Mouse (Mus musculus): ENCODE results near the gene Mroh2b. TPM values are rescaled to one million over a fixed set of nuclear protein-coding genes. Genes with fewer than 3 reads are reported as not detected.

The Mroh2b gene
- not detected in 2 replicates for polyA plus RNA-seq (2015; fragmentation: Nextera tagmentation; extraction: Ambion mirVana)

DNA sequence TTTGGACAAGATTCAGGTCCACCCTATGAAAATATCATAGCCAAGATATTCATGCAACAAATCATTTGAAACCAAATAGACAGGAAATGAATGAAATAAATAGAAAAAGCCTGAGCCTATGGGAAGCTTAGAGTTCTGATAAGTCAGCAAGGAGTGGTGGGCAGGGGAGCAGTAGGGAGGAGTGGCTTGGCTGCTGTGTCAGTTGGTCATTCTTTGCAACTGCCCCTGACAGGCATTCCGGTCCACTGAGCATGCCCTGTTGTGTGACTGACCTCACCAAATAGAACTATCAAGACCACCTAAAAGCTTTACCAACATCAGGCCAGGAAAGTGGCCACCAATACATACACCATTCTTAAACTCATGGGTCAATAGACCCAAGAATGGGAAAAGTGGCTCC, at the start of gene Mroh2b:
Gene Mroh2b, plus strand, starts transcription at position 301 of the 400 bp plus-strand sequence.
- Histone ChIP-seq H3K4me3 (replicated peaks) (no peak within 1 kb of the TSS), H3K4me2 (replicated peaks) (no peak within 1 kb of the TSS), H3K4me1 (replicated peaks) (0 out of 2 replicates have a peak, but pooled peaks cover 4% of the 10 kb centered on the region), H3K9ac (replicated peaks) (no peak within 1 kb of the TSS), H3K36me3 (no peaks in the 10 kb centered on the region), H3K27ac (no peak within 1 kb of the TSS), H3K27me3 (no peaks in the 10 kb centered on the region), H3K9me3 (no peaks in the 10 kb centered on the region)
- 92% methylated on average over 1 of the region's 1 CpGs for WGBS
- no peak for ATAC-seq

- Histone ChIP-seq H3K9ac (replicated peaks) (no peak overlapping the region), H3K36me3 (no peaks in the 10 kb centered on the region), H3K4me1 (replicated peaks) (no peaks in the 10 kb centered on the region), H3K4me3 (replicated peaks) (no peak overlapping the region), H3K4me2 (replicated peaks) (no peak overlapping the region), H3K27ac (no peak overlapping the region), H3K9me3 (no peaks in the 10 kb centered on the region), H3K27me3 (no peaks in the 10 kb centered on the region)
- ATAC-seq = no peak
- 95% methylated on average over 1 of the region's 1 CpGs for WGBS
Observed at GRCm38 (mm10) chr15:4850015-4850414, 48.5 kb upstream of the Mroh2b start.

GRCm38 (mm10) chr15:4894962-4895361, 3.6 kb upstream of the Mroh2b start:
- no peak overlapping the region for H3K4me2 ChIP-seq (replicated peaks)
- no peak overlapping the region for H3K9ac ChIP-seq (replicated peaks)
- H3K36me3 ChIP-seq = no peaks in the 10 kb centered on the region
- no peak overlapping the region for H3K4me3 ChIP-seq (replicated peaks)
- 0 out of 2 replicates have a peak, but pooled peaks cover 4% of the 10 kb centered on the region for H3K4me1 ChIP-seq (replicated peaks)
- WGBS = 38% methylated on average over 3 of the region's 3 CpGs
- ATAC-seq = no peak
- no peak overlapping the region for H3K27ac ChIP-seq
- H3K9me3 ChIP-seq = no peaks in the 10 kb centered on the region
- H3K27me3 ChIP-seq = no peaks in the 10 kb centered on the region

DNA sequence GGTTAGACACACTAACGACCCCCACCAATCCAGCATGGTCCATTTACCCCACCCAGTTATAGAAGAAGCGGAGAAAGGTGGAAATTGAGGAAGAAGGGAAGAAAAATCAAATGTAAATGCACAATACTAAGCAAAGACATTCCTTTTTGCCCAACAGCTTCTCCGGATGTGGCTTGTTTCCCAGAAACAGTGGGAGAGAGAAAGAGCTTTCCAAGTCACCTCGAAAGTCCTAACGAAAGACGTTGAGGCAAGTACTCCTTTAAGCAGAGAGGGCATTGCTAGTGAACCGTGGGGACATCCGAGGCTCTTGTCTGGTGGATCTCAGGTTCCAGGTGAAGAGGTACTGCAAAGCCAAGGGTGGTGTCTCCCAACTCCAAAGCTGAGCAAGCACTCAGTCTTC, 36.2 kb downstream of the Mroh2b start:
- Histone ChIP-seq H3K27ac (no peak overlapping the region), H3K9ac (replicated peaks) (no peak overlapping the region), H3K36me3 (no peaks in the 10 kb centered on the region), H3K4me1 (replicated peaks) (no peaks in the 10 kb centered on the region), H3K4me2 (replicated peaks) (no peak overlapping the region), H3K27me3 (no peaks in the 10 kb centered on the region), H3K4me3 (replicated peaks) (no peak overlapping the region), H3K9me3 (no peaks in the 10 kb centered on the region)
- ATAC-seq = no peak
- 88% methylated on average over 8 of the region's 8 CpGs for WGBS

DNA sequence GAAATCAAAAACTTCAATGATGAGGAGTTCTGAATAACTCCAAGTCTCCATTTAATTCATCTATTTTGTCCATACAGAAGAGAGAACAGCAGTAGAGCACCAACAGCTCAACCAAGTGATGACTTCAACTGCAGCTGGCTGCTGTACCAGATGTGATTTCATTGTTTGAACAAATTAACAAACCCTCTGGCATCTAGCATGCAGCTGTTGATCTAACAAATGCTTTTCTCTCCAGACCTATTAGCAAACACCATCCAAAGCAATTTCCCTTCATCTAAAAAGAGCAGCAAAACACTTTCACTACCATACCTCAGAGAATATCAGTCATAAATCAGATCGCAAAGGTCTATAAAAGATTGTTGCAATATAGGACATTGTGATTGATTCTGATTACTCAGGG, 74.8 kb downstream of the Mroh2b start:
- no peaks in the 10 kb centered on the region for H3K4me1 ChIP-seq (replicated peaks)
- WGBS = 95% methylated on average over 1 of the region's 1 CpGs
- no peak overlapping the region for H3K4me2 ChIP-seq (replicated peaks)
- H3K27me3 ChIP-seq = no peaks in the 10 kb centered on the region
- no peak overlapping the region for H3K4me3 ChIP-seq (replicated peaks)
- H3K9ac ChIP-seq (replicated peaks) = no peak overlapping the region
- H3K27ac ChIP-seq = no peak overlapping the region
- no peaks in the 10 kb centered on the region for H3K9me3 ChIP-seq
- ATAC-seq = no peak
- no peaks in the 10 kb centered on the region for H3K36me3 ChIP-seq

DNA sequence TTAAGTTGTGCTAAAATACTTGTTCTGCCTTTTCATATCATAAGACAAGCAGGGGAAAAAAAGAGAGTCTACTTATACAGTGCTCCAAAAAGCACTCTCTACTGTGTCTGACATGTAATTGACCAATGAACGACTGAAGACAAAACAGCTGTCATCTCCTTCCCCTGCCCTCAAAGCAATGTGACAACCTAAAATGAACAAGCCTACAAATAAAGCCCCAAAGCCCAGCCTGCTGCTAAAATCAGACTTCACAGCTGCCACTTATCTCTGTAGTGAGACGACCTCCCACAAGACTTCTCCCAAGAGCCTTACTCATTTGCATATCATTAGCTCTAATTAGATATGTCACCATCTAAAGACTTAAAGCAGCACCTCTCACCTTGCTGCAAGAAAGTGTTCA, 104.4 kb downstream of the Mroh2b start:
- no peaks in the 10 kb centered on the region for H3K27me3 ChIP-seq

DNA sequence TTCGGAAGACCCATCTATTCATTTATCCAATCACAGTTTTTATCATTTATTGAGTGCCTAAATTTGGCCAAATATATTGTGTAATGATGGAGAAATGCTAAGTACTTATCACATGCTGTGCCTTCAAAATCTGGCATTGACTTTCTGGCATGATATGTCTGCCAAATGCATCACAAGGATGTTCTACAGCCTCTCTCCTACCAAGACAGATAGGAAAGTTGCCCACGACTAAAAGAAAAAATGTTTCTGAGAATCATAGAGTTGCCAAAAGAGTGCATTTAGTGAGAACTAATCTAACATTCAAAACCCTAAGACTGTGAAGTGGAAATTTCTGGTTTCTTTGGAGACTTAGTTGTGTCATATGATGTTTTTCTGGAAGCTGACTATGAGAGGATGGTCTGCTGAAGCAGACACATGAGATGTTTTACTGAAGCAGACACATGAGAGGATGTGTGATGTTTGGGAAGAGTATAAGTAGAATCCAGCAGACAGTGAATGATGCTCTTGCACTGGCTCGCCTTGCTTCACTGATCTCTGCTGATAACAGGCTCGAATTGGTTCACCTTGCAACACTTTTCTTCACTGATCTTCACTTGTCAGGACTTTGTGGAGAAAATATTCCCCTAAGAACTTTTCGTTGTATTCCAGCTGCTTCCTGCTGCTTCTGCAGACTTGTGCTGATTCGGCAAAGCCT, 105.1 kb downstream of the Mroh2b start:
- H3K36me3 ChIP-seq = no peaks in the 10 kb centered on the region
- 85% methylated on average over 6 of the region's 6 CpGs for WGBS
- no peak overlapping the region for H3K9ac ChIP-seq (replicated peaks)
- H3K9me3 ChIP-seq = no peaks in the 10 kb centered on the region
- peaks cover 3% of the 10 kb centered on the region; the same call in 1 of the 2 replicates for H3K4me1 ChIP-seq (replicated peaks)
- no peaks in the 10 kb centered on the region for H3K27me3 ChIP-seq
- no peak overlapping the region for H3K27ac ChIP-seq
- ATAC-seq = no peak
- H3K4me2 ChIP-seq (replicated peaks) = no peak overlapping the region
- H3K4me3 ChIP-seq (replicated peaks) = no peak overlapping the region

More for the DNA sequence above, 104.4 kb downstream of the Mroh2b start:
- Histone ChIP-seq H3K4me3 (replicated peaks) (no peak overlapping the region), H3K36me3 (no peaks in the 10 kb centered on the region), H3K4me1 (replicated peaks) (peaks cover 3% of the 10 kb centered on the region; the same call in 1 of the 2 replicates), H3K4me2 (replicated peaks) (no peak overlapping the region), H3K9ac (replicated peaks) (no peak overlapping the region), H3K9me3 (no peaks in the 10 kb centered on the region), H3K27ac (no peak overlapping the region)
- 31% methylated on average over 2 of the region's 2 CpGs for WGBS
- no peak for ATAC-seq

DNA sequence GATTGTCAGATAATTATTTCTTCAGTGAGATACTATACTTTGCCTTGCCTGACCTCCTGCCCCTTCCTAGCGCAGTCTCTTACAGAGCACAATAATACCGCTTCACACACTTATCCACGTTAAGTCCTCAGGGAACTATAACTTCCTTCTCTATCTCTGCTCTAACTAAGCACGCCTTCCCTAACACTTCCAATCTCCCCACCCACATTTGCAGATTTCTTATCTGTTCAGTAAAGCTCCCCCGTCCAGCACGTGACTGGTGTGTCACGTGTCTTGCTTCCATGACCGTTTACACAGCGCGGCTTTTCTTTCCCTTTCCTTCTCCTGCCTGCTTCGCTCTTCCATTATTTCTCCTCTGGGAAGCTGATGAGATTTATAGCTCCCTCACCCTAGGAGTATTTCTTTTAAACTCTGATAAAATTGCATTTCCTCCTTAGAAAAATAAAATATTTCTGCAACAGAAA, 111.1 kb downstream of the Mroh2b start:
- WGBS = 86% methylated on average over 11 of the region's 11 CpGs
- Histone ChIP-seq H3K27me3 (no peaks in the 10 kb centered on the region), H3K9ac (replicated peaks) (no peak overlapping the region), H3K36me3 (no peaks in the 10 kb centered on the region), H3K4me3 (replicated peaks) (no peak overlapping the region), H3K9me3 (no peaks in the 10 kb centered on the region), H3K27ac (no peak overlapping the region), H3K4me2 (replicated peaks) (no peak overlapping the region), H3K4me1 (replicated peaks) (no peaks in the 10 kb centered on the region)
- ATAC-seq = no peak

Other genes starting within 250 kb of the Mroh2b start
- gene C6, start 171.6 kb upstream of the Mroh2b start, polyA plus RNA-seq (2015; fragmentation: Nextera tagmentation; extraction: Ambion mirVana) = not detected in 2 replicates
- gene C7, start 165.0 kb downstream of the Mroh2b start, polyA plus RNA-seq (2015; fragmentation: Nextera tagmentation; extraction: Ambion mirVana) = not detected in 2 replicates
- gene Card6, start 209.8 kb downstream of the Mroh2b start, polyA plus RNA-seq (2015; fragmentation: Nextera tagmentation; extraction: Ambion mirVana) = 0.46 and 0.59 TPM in 2 replicates
- 409 and 410 TPM in 2 replicates for gene Rpl37, start 217.9 kb downstream of the Mroh2b start, polyA plus RNA-seq (2015; fragmentation: Nextera tagmentation; extraction: Ambion mirVana)
- 13.4 and 14.3 TPM in 2 replicates for gene Prkaa1, start 245.1 kb downstream of the Mroh2b start, polyA plus RNA-seq (2015; fragmentation: Nextera tagmentation; extraction: Ambion mirVana)